Mouse (Mus musculus) bone marrow macrophage, adult 2 months (primary cell): ENCODE measurements at regions not wholly inside any gene's neighbourhood (a gene's known extent, or its start where the extent isn't known, plus 50 kb on each side); places are given as distances from the start of the nearest gene placed in this dataset.

Experiments used
- CTCF ChIP-seq: IDR thresholded peaks from 2 replicates; pipeline ENCODE4 v1.5.1; 2012; ENCODE audit warnings: low read depth, mild to moderate bottlenecking, low read length, moderate library complexity
- POLR2A ChIP-seq: IDR thresholded peaks from 2 replicates; pipeline ENCODE4 v1.6.1; 2012; ENCODE audit warnings: mild to moderate bottlenecking, low read depth, low read length, borderline replicate concordance

GRCm38 (mm10) chrX:11935337-11935736 lies 224.8 kb downstream of the Bcor start:
- TF ChIP-seq CTCF (no peak), POLR2A (no peak)
